Mouse (Mus musculus) ES-Bruce4 (cell line): Measurements from ENCODE around the gene Fbxw16. TPM values are rescaled to one million over a fixed set of nuclear protein-coding genes. Genes with fewer than 3 reads are reported as not detected.
"Not testable (repeated sequence)": the region's sequence is repeated elsewhere in the genome, so short reads cannot be mapped to it uniquely, and the experiment has no call there.

Experiments
- H3K27ac ChIP-seq: 2 replicates; pipeline ENCODE4 v1.5.1; 2012; ENCODE audit warnings: low read length, inconsistent platforms; ENCODE audit not compliant: insufficient read depth
- H3K27me3 ChIP-seq: 2 replicates; pipeline ENCODE4 v1.6.1; 2012; ENCODE audit warnings: mild to moderate bottlenecking, low read length, inconsistent platforms; ENCODE audit not compliant: control insufficient read depth, poor library complexity, insufficient read depth, severe bottlenecking
- H3K36me3 ChIP-seq: 2 replicates; pipeline ENCODE4 v1.6.1; 2012; ENCODE audit warnings: inconsistent platforms, mild to moderate bottlenecking, low read length, moderate library complexity; ENCODE audit not compliant: control insufficient read depth, poor library complexity, insufficient read depth, severe bottlenecking
- H3K4me1 ChIP-seq: one replicate; pipeline ENCODE4 v1.8.1; 2011; ENCODE audit warnings: low read length; ENCODE audit not compliant: control insufficient read depth, insufficient read depth
- H3K4me3 ChIP-seq: 2 replicates; pipeline ENCODE4 v1.5.1; 2011; ENCODE audit warnings: low read depth, mild to moderate bottlenecking, low read length
- H3K9ac ChIP-seq: 2 replicates; pipeline ENCODE4 v1.6.1; 2012; ENCODE audit warnings: low read depth, mild to moderate bottlenecking, inconsistent platforms; ENCODE audit not compliant: poor library complexity, severe bottlenecking
- H3K9me3 ChIP-seq: replicated peaks from 2 replicates; pipeline ENCODE4 v1.6.1; 2012; ENCODE audit warnings: mild to moderate bottlenecking, low read length, inconsistent platforms; ENCODE audit not compliant: control insufficient read depth, poor library complexity, insufficient read depth, severe bottlenecking
- CTCF ChIP-seq: IDR thresholded peaks from one replicate; pipeline ENCODE4 v1.8.1; 2011; ENCODE audit warnings: low read depth, low read length
- EP300 ChIP-seq: IDR thresholded peaks from 2 replicates; pipeline ENCODE4 v1.6.1; 2011; ENCODE audit warnings: low read depth, low read length; ENCODE audit not compliant: insufficient read depth
- POLR2A ChIP-seq: IDR thresholded peaks from one replicate; pipeline ENCODE4 v1.8.1; 2011; ENCODE audit warnings: low read length; ENCODE audit not compliant: insufficient read depth
- polyA plus RNA-seq: library from polyadenylated mRNA; stranded (reverse); fragments of >200 nt; gene quantifications from 2 replicates; pipeline ENCODE4 v1.2.4, GENCODE M21; 2011; ENCODE audit warnings: low read depth; ENCODE audit not compliant: missing spikeins, insufficient read depth, insufficient read length

The Fbxw16 gene
- polyA plus RNA-seq = not detected in 2 replicates

DNA sequence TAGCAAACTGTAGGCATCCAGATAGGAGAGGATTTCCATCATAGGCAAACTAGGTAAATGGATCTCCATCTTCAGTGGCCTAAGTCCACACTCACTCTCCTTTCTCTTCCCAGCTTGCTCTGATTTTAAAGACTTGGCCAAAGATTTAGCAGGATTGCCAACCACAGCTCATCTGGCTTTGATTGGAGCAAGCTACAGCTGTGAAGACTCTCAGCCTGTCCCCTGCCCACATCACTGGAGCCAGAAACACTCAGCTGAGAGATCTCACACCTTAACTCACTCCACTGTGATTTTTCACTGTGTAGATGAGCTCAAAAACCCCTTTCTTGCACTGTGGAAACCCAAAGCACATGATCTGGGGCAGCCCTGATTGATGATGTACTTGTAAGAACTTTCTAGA is at the start of gene Fbxw16:
TSS of gene Fbxw16 (minus strand) at position 101 of the 400 bp plus-strand sequence.
- no peak within 1 kb of the TSS for H3K4me3 ChIP-seq
- no peaks in the 10 kb centered on the region for H3K36me3 ChIP-seq
- H3K4me1 ChIP-seq = no peaks in the 10 kb centered on the region
- no peaks in the 10 kb centered on the region for H3K27me3 ChIP-seq
- H3K27ac ChIP-seq = no peak within 1 kb of the TSS
- TF ChIP-seq CTCF (no peak), POLR2A (no peak), EP300 (no peak)
- H3K9ac ChIP-seq = no peak within 1 kb of the TSS
- H3K9me3 ChIP-seq = no peaks in the 10 kb centered on the region

DNA sequence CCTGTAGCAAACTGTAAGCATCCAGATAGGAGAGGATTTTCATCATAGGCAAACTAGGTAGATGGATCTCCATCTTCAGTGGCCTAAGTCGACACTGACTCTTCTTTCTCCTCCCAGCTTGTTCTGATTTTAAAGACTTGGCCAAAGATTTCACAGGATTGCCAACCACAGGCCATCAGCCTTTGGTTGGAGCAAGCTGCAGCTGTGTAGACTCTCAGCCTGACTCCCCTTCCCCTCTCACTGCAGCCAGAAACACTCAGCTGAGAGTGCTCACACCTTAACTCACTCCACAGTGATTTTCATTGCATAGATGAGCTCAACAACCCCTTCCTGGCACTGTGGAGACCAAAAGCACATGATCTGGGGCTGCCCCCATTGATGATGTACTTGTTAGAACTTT is 46.8 kb upstream of the Fbxw16 start, which contains the start of gene Fbxw19:
TSS of gene Fbxw19 (minus strand) at position 101 of the 400 bp plus-strand sequence.
- H3K27me3 ChIP-seq, H3K4me1 ChIP-seq, H3K9ac ChIP-seq, H3K4me3 ChIP-seq, H3K27ac ChIP-seq, H3K36me3 ChIP-seq, H3K9me3 ChIP-seq: not testable (repeated sequence)

DNA sequence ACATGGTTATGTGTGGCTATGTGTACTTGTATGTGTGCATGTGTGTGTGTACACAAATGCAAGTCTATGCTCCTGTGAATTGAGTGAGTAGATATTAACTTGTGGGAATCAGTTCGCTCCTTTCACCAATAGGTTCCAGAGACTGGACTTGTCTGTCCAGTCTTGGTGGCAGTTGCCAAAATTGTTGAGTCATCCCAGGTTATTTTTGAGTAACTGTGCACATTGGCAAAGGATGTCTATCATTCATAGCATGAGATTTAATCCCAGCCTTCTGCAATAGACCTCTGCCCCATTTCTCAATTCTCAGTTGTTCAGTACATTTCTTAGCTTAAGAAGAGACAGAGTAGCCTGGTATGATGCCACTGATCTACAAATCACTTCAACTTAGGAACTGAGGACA is 16.0 kb downstream of the Fbxw16 start:
- H3K9ac ChIP-seq = no peak overlapping the region
- TF ChIP-seq POLR2A = no peak
- no peak for TF ChIP-seq CTCF
- no peak for TF ChIP-seq EP300
- H3K4me3 ChIP-seq = no peak overlapping the region
- H3K36me3 ChIP-seq = no peaks in the 10 kb centered on the region
- H3K4me1 ChIP-seq = no peaks in the 10 kb centered on the region
- H3K27me3 ChIP-seq = no peaks in the 10 kb centered on the region
- no peak overlapping the region for H3K27ac ChIP-seq
- no peaks in the 10 kb centered on the region for H3K9me3 ChIP-seq

DNA sequence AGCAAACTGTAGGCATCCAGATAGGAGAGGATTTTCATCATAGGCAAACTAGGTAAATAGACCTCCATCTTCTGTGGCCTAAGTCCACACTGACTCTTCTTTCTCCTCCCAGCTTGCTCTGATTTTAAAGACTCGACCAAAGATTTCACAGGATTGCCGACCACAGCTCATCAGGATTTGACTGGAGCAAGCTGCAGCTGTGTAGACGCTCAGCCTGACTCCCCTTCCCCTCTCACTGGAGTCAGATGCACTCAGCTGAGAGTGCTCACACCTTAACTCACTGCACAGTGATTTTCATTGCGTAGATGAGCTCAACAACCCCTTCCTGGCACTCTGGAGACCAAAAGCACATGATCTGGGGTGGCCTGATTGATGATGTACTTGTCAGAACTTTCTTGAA is 44.7 kb downstream of the Fbxw16 start, which contains the start of gene Fbxw22:
TSS of gene Fbxw22 (minus strand) at position 101 of the 400 bp plus-strand sequence.
- not testable (repeated sequence) for H3K4me3 ChIP-seq, H3K9ac ChIP-seq, H3K4me1 ChIP-seq, H3K9me3 ChIP-seq, H3K36me3 ChIP-seq, H3K27ac ChIP-seq, H3K27me3 ChIP-seq

Other genes with a start within 250 kb of the Fbxw16 start
- gene Fbxw20, start 214.4 kb downstream of the Fbxw16 start, polyA plus RNA-seq = not detected in 2 replicates
- not detected in 2 replicates for gene Fbxw14, start 161.5 kb downstream of the Fbxw16 start, polyA plus RNA-seq
- not detected in 2 replicates for gene Fbxw28, start 109.5 kb downstream of the Fbxw16 start, polyA plus RNA-seq
- gene Fbxw22, start 44.8 kb downstream of the Fbxw16 start, polyA plus RNA-seq = not detected in 2 replicates
- 0.55 and 1.2 TPM in 2 replicates for gene Fbxw19, start 46.7 kb upstream of the Fbxw16 start, polyA plus RNA-seq
- not detected in 2 replicates for gene Fbxw15, start 119.1 kb upstream of the Fbxw16 start, polyA plus RNA-seq
- not detected in 2 replicates for gene Fbxw24, start 176.9 kb upstream of the Fbxw16 start, polyA plus RNA-seq
- not detected in 2 replicates for gene Fbxw25, start 215.5 kb upstream of the Fbxw16 start, polyA plus RNA-seq